Mouse (Mus musculus): ENCODE measurements around the gene Ech1. TPM values are rescaled to one million over a fixed set of nuclear protein-coding genes. Genes with fewer than 3 reads are reported as not detected.

Ech1 gene
- polyA plus RNA-seq, 1 experiment from 2014 or later, result 84.2 TPM

DNA sequence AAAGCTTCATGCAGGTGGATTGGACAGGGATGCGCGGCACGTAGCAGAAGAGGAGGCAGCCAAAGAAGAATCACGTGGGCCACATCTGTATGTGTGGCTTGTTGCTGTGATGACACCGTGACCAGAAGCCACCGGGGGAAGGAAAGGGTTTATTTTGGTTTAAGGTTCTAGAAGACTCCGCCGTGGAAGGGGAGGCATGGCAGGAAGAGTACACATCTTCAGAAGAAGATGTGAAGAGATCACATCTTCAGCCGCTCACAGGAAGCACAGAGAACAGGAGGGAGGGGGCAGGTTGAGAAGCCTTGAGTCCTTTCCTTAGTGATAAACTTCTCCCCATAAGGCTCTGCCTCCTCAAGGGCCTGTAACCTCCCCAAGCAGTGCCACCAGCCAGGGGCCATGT is 25.0 kb upstream of the Ech1 start:
- Histone ChIP-seq H3K27ac (ENCODE audit: low read depth, low read length) (no peak overlapping the region), H3K36me3 (ENCODE audit: control insufficient read depth, insufficient read depth, low read length) (no peaks in the 10 kb centered on the region), H3K9me3 (ENCODE audit: control insufficient read depth, low read length) (no peaks in the 10 kb centered on the region), H3K4me3 (ENCODE audit: low read depth, low read length) (no peak overlapping the region), H3K9ac (ENCODE audit: low read depth, low read length) (no peak overlapping the region), H3K4me2 (replicated peaks; ENCODE audit: low read depth, low read length) (no peak overlapping the region), H3K4me1 (replicated peaks; ENCODE audit: control insufficient read depth, insufficient read depth, low read length) (0 out of 2 replicates have a peak, but pooled peaks cover 5% of the 10 kb centered on the region), H3K27me3 (ENCODE audit: control insufficient read depth, insufficient read depth, low read length) (no peaks in the 10 kb centered on the region)
- 90% methylated on average over 9 of the region's 9 CpGs for WGBS
- ATAC-seq (ENCODE audit: low FRiP score) (no peak), DNase-seq (ENCODE audit: low spot score) (no peak)

DNA sequence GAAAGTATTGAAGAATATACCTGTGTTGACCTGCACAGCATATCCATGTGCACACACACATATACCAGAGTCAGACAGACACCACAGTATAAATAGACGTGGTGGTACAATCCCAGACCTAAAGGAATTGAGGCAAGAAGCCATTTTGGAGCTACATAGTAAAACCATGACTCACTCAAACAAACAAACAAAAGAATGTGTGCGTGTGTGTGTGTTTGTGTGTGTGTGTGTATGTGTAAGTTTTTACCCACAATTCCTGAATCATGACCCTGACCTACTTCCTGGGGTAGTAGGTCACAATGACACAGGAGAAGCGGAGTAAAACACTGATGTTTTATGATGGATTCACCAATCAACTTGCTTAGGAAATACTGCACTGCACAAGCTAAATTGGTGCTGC is 23.6 kb upstream of the Ech1 start:
- no peaks in the 10 kb centered on the region for H3K9me3 ChIP-seq (ENCODE audit: control insufficient read depth, low read length)
- no peak for DNase-seq (ENCODE audit: low spot score)
- no peak for ATAC-seq (ENCODE audit: low FRiP score)
- 78% methylated on average over 3 of the region's 3 CpGs for WGBS
- H3K36me3 ChIP-seq (ENCODE audit: control insufficient read depth, insufficient read depth, low read length), result no peaks in the 10 kb centered on the region
- H3K9ac ChIP-seq (ENCODE audit: low read depth, low read length), result no peak overlapping the region
- H3K4me1 ChIP-seq (replicated peaks; ENCODE audit: control insufficient read depth, insufficient read depth, low read length), result peaks cover 5% of the 10 kb centered on the region; the same call in 1 of the 2 replicates
- H3K4me3 ChIP-seq (ENCODE audit: low read depth, low read length), result no peak overlapping the region
- H3K27ac ChIP-seq (ENCODE audit: low read depth, low read length), result no peak overlapping the region
- H3K27me3 ChIP-seq (ENCODE audit: control insufficient read depth, insufficient read depth, low read length), result no peaks in the 10 kb centered on the region
- no peak overlapping the region for H3K4me2 ChIP-seq (replicated peaks; ENCODE audit: low read depth, low read length)

DNA sequence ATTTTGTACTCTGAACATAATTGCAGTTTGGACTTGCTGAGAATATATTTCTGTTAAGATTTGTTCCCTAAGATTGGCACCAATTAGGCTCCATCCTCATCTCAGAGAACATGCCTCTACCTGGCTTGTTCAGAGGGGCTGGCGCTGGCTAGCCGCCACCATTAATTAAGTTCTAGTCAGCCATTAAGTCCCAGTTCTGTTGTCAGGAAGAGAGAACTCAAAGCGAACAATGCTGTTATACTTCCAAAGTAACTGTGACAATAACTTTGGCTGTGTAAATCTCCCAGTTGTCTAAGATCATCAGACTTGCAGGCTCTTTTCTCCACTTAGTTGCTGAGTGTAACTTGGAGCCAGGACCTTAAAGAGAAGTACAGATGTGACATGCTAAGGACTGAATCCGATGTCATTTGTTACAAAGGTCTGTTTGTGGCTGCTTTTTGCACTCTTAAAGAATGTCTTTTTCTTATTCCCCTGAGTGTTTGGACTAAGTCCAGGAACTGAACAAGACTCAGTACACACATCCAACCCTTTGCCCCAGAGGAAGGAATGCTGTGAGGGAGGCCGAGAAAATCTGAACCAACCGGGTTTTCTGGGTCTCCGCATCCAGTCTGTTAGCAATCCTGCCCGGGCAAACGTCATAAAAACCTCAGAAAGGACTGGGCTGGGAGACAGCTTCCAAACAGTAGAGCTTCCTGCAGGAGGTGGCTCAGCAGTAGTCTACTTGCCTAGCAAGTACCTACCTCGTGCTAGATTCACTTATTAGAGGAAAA is 22.9 kb upstream of the Ech1 start:
- H3K4me2 ChIP-seq (replicated peaks; ENCODE audit: low read depth, low read length), result no peak overlapping the region
- H3K36me3 ChIP-seq (ENCODE audit: control insufficient read depth, insufficient read depth, low read length), result no peaks in the 10 kb centered on the region
- no peaks in the 10 kb centered on the region for H3K9me3 ChIP-seq (ENCODE audit: control insufficient read depth, low read length)
- no peak for ATAC-seq (ENCODE audit: low FRiP score)
- H3K27ac ChIP-seq (ENCODE audit: low read depth, low read length), result no peak overlapping the region
- no peak overlapping the region for H3K4me3 ChIP-seq (ENCODE audit: low read depth, low read length)
- H3K9ac ChIP-seq (ENCODE audit: low read depth, low read length), result no peak overlapping the region
- no peak for DNase-seq (ENCODE audit: low spot score)
- H3K4me1 ChIP-seq (replicated peaks; ENCODE audit: control insufficient read depth, insufficient read depth, low read length), result peaks cover 5% of the 10 kb centered on the region; the same call in 1 of the 2 replicates
- H3K27me3 ChIP-seq (ENCODE audit: control insufficient read depth, insufficient read depth, low read length), result no peaks in the 10 kb centered on the region
- WGBS, result 30% methylated on average over 10 of the region's 10 CpGs

DNA sequence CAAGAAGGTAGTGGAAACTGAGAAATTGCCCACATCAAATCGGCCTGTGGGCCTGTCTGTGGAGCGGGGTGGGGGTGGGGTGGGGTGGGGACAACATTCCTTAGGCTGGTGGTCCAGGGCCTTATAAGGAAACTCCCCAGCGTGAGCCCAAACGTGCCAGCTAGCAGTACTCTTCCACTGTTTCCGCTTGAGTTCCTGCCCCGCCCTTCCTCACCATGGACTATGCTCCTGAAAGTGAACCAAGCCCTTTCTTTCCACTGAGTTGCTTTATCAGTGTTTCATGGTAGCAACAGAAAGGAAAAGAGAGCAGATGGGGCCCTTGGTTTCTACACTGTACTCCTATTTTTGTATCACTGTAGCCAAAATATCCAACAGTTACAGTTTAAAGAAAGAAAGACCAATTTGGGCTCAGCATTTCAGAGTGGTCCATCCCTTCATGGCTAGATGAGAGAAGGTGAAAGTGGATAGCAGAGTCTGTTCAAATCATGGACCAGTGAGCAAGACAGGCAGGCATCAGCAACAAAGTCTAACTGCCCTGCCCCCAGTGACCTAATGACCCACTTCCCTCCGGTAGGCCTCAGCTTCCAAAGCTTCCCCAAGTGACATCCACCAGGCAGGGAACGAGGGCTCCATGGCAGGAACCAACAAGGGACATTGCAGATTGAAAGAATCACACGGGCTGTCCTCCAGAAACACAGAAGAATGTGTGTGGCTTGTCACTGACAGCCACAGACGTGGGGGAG is 22.0 kb upstream of the Ech1 start:
- no peaks in the 10 kb centered on the region for H3K9me3 ChIP-seq (ENCODE audit: control insufficient read depth, low read length)
- ATAC-seq (ENCODE audit: low FRiP score), result no peak
- H3K36me3 ChIP-seq (ENCODE audit: control insufficient read depth, insufficient read depth, low read length), result no peaks in the 10 kb centered on the region
- H3K27ac ChIP-seq (ENCODE audit: low read depth, low read length), result peak overlapping the region; percentile 43; the same call in 1 of the 2 replicates
- H3K4me1 ChIP-seq (replicated peaks; ENCODE audit: control insufficient read depth, insufficient read depth, low read length), result peaks cover 9% of the 10 kb centered on the region; the same call in 1 of the 2 replicates
- no peak overlapping the region for H3K4me3 ChIP-seq (ENCODE audit: low read depth, low read length)
- no peak overlapping the region for H3K4me2 ChIP-seq (replicated peaks; ENCODE audit: low read depth, low read length)
- no peaks in the 10 kb centered on the region for H3K27me3 ChIP-seq (ENCODE audit: control insufficient read depth, insufficient read depth, low read length)
- no peak for DNase-seq (ENCODE audit: low spot score)
- WGBS, result 9% methylated on average over 10 of the region's 10 CpGs
- H3K9ac ChIP-seq (ENCODE audit: low read depth, low read length), result 0 out of 2 replicates have a peak overlapping the region, but pooled peaks have one; percentile 17

DNA sequence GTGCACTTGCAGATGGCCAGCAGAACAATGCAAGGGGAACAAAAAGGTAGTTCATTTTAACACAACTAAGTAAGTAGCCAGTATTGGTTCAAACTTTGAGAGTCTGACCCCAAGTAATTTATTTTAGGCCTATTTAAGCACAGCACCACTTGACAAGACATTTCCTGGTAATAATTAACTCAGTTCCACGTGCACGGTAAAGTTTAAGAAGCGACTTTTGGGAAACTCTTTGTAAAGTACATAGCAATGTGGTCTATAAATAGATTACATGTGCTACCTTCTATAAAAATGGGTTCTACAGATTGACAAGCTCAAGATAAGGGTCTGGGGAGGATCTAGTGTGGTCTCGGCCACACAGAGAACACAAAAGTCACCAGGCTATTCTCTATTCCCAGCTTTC is 21.3 kb upstream of the Ech1 start:
- Histone ChIP-seq H3K4me3 (ENCODE audit: low read depth, low read length) (no peak overlapping the region), H3K27ac (ENCODE audit: low read depth, low read length) (peak overlapping the region; percentile 43; the same call in 1 of the 2 replicates), H3K4me1 (replicated peaks; ENCODE audit: control insufficient read depth, insufficient read depth, low read length) (peaks cover 12% of the 10 kb centered on the region; the same call in 1 of the 2 replicates), H3K9ac (ENCODE audit: low read depth, low read length) (no peak overlapping the region), H3K4me2 (replicated peaks; ENCODE audit: low read depth, low read length) (no peak overlapping the region), H3K27me3 (ENCODE audit: control insufficient read depth, insufficient read depth, low read length) (no peaks in the 10 kb centered on the region), H3K36me3 (ENCODE audit: control insufficient read depth, insufficient read depth, low read length) (no peaks in the 10 kb centered on the region), H3K9me3 (ENCODE audit: control insufficient read depth, low read length) (no peaks in the 10 kb centered on the region)
- WGBS, result 51% methylated on average over 4 of the region's 4 CpGs
- ATAC-seq (ENCODE audit: low FRiP score) (no peak), DNase-seq (ENCODE audit: low spot score) (no peak)

DNA sequence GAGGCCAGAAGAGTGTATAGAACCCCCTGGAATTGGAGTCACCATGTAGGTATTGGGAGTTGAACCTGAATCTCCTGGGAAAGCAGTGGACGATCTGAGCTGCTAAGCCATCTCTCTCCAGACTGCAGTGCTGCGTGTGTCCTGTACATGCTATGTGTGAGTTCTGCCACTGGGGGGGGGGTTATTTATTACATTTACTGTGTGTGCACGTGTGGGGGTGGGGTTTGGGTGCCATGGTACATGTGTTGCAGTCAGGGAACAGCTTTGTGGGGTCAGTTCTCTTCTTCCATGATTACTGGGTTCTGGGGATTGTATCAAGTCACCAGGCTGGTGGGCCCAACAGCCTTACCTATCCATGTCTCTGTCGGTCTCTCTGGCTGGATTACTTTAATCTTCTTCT is 18.1 kb upstream of the Ech1 start:
- Histone ChIP-seq H3K4me2 (replicated peaks; ENCODE audit: low read depth, low read length) (no peak overlapping the region), H3K4me3 (ENCODE audit: low read depth, low read length) (no peak overlapping the region), H3K4me1 (replicated peaks; ENCODE audit: control insufficient read depth, insufficient read depth, low read length) (peaks cover 11% of the 10 kb centered on the region; the same call in 1 of the 2 replicates), H3K36me3 (ENCODE audit: control insufficient read depth, insufficient read depth, low read length) (no peaks in the 10 kb centered on the region), H3K9me3 (ENCODE audit: control insufficient read depth, low read length) (no peaks in the 10 kb centered on the region), H3K27ac (ENCODE audit: low read depth, low read length) (no peak overlapping the region), H3K27me3 (ENCODE audit: control insufficient read depth, insufficient read depth, low read length) (no peaks in the 10 kb centered on the region), H3K9ac (ENCODE audit: low read depth, low read length) (no peak overlapping the region)
- no peak for ATAC-seq (ENCODE audit: low FRiP score)
- WGBS, result 77% methylated on average over 4 of the region's 4 CpGs
- no peak for DNase-seq (ENCODE audit: low spot score)

- WGBS, result 49% methylated on average over 6 of the region's 8 CpGs
- Histone ChIP-seq H3K9ac (ENCODE audit: low read depth, low read length) (peak overlapping the region; percentile 76; the same call in 1 of the 2 replicates), H3K4me3 (ENCODE audit: low read depth, low read length) (peak overlapping the region; percentile 91; the same call in 1 of the 2 replicates), H3K4me2 (replicated peaks; ENCODE audit: low read depth, low read length) (peak overlapping the region; percentile 80), H3K4me1 (replicated peaks; ENCODE audit: control insufficient read depth, insufficient read depth, low read length) (peaks cover 13% of the 10 kb centered on the region), H3K27ac (ENCODE audit: low read depth, low read length) (0 out of 2 replicates have a peak overlapping the region, but pooled peaks have one; percentile 99), H3K9me3 (ENCODE audit: control insufficient read depth, low read length) (no peaks in the 10 kb centered on the region), H3K36me3 (ENCODE audit: control insufficient read depth, insufficient read depth, low read length) (no peaks in the 10 kb centered on the region; the same call in 1 of the 2 replicates), H3K27me3 (ENCODE audit: control insufficient read depth, insufficient read depth, low read length) (no peaks in the 10 kb centered on the region)
- DNase-seq (ENCODE audit: low spot score), result no peak
- no peak for ATAC-seq (ENCODE audit: low FRiP score)
Observed at GRCm38 (mm10) chr7:28807641-28808220, 17.3 kb upstream of the Ech1 start.

GRCm38 (mm10) chr7:28808221-28808941 is 16.6 kb upstream of the Ech1 start, which contains the start of gene Hnrnpl:
Hnrnpl (plus strand) TSS chr7:28808541.
- peak within 1 kb of the TSS; percentile 99 for H3K27ac ChIP-seq (ENCODE audit: low read depth, low read length)
- peak within 1 kb of the TSS; percentile 76 for H3K9ac ChIP-seq (ENCODE audit: low read depth, low read length)
- peak within 1 kb of the TSS; percentile 91 for H3K4me3 ChIP-seq (ENCODE audit: low read depth, low read length)
- peak within 1 kb of the TSS; percentile 80 for H3K4me2 ChIP-seq (replicated peaks; ENCODE audit: low read depth, low read length)
- WGBS, result 5% methylated on average over 31 of the region's 35 CpGs
- DNase-seq (ENCODE audit: low spot score), result peak; percentile 80
- peaks cover 17% of the 10 kb centered on the region for H3K4me1 ChIP-seq (replicated peaks; ENCODE audit: control insufficient read depth, insufficient read depth, low read length)
- H3K9me3 ChIP-seq (ENCODE audit: control insufficient read depth, low read length), result no peaks in the 10 kb centered on the region
- ATAC-seq (ENCODE audit: low FRiP score), result peak; percentile 6
- H3K27me3 ChIP-seq (ENCODE audit: control insufficient read depth, insufficient read depth, low read length), result no peaks in the 10 kb centered on the region
- H3K36me3 ChIP-seq (ENCODE audit: control insufficient read depth, insufficient read depth, low read length), result peaks cover 5% of the 10 kb centered on the region

Measured in hindbrain, embryonic 11.5 days (tissue).